ENCODE assay signal across 9 mouse cellular contexts in genomic region chr8:123117127-123117731, GRCm38 (mm10). TPM values are rescaled to one million over a fixed set of nuclear protein-coding genes. Genes with fewer than 3 reads are reported as not detected.
DNase-seq lines count a peak whose midpoint lies in the region; ATAC-seq lines count a peak whose summit lies in the region.
"Had no signal": no experiment of that assay in that cellular context is flagged by ENCODE, and none has a peak within 500 bp of the region (broad histone marks: within the 10 kb centered on the region; RNA-seq: fewer than 3 reads in every experiment).

Gene Cpne7 (plus strand): TSS chr8:123117374.

- 1% methylated on average over 50 of the region's 51 CpGs for WGBS in heart, embryonic 15.5 days
- under 1% methylated on average over 45 of the region's 51 CpGs for WGBS in embryonic facial prominence, embryonic 15.5 days
- WGBS in midbrain, embryonic 12.5 days, result under 1% methylated on average over 45 of the region's 51 CpGs

- H3K27me3 ChIP-seq in heart, embryonic 15.5 days, result peaks cover 59% of the 10 kb centered on the region
- H3K27me3 ChIP-seq in embryonic facial prominence, embryonic 15.5 days, result peaks cover 44% of the 10 kb centered on the region
- H3K27me3 ChIP-seq in midbrain, embryonic 12.5 days, result peaks cover 50% of the 10 kb centered on the region

- H3K9me3 ChIP-seq in heart, embryonic 15.5 days (replicated peaks), result no peaks in the 10 kb centered on the region
- H3K9me3 ChIP-seq in embryonic facial prominence, embryonic 15.5 days (replicated peaks), result no peaks in the 10 kb centered on the region
- H3K9me3 ChIP-seq in midbrain, embryonic 12.5 days, result no peaks in the 10 kb centered on the region

- peak within 1 kb of the TSS; percentile 31 for H3K9ac ChIP-seq in heart, embryonic 15.5 days
- peak within 1 kb of the TSS; percentile 15; the same call in 1 of the 2 replicates for H3K9ac ChIP-seq in embryonic facial prominence, embryonic 15.5 days
- peak within 1 kb of the TSS; percentile 43 for H3K9ac ChIP-seq in midbrain, embryonic 12.5 days (replicated peaks)

- intact Hi-C loops in heart, postnatal 36 days (cut with DNase I), result loop anchor here (10.0 kb wide), 1 partner anchor 168 kb away; no protein-coding TSS in a partner anchor

- H3K4me3 ChIP-seq in heart, embryonic 15.5 days, result peak within 1 kb of the TSS; percentile 50
- peak within 1 kb of the TSS; percentile 43 for H3K4me3 ChIP-seq in embryonic facial prominence, embryonic 15.5 days (replicated peaks)
- H3K4me3 ChIP-seq in midbrain, embryonic 12.5 days, result peak within 1 kb of the TSS; percentile 45
- H3K4me3 ChIP-seq: myocyte had no signal

- peak; percentile 50; the same call in 1 of the 2 replicates for ATAC-seq in heart, embryonic 15.5 days (replicated peaks; ENCODE audit: insufficient number of reproducible peaks, insufficient read depth, low FRiP score, low read depth)
- ATAC-seq in embryonic facial prominence, embryonic 15.5 days (ENCODE audit: insufficient number of reproducible peaks, low FRiP score, low TSS enrichment, low read depth), result no peak
- no peak; the same call in 1 of the 2 replicates for ATAC-seq in midbrain, embryonic 12.5 days (ENCODE audit: low FRiP score, low read depth)

- DNase-seq in heart, postnatal 36 days, result no peak
- peak; percentile 36 for DNase-seq in CD4-positive, CD25-positive, alpha-beta regulatory T cell, adult 2 months (ENCODE audit: low read depth, low spot score)
- no peak for DNase-seq in layer of hippocampus, postnatal 25 days (ENCODE audit: extremely low spot score in 1 of 2, low spot score in 1 of 2)
- no peak for DNase-seq in embryo, embryonic 10.5 days (ENCODE audit: low spot score)
- no peak for DNase-seq in embryo, embryonic 10 days (ENCODE audit: low spot score)

- no peak within 1 kb of the TSS for H3K27ac ChIP-seq in heart, embryonic 15.5 days
- H3K27ac ChIP-seq in embryonic facial prominence, embryonic 15.5 days (replicated peaks), result no peak within 1 kb of the TSS
- no peak within 1 kb of the TSS for H3K27ac ChIP-seq in midbrain, embryonic 12.5 days (replicated peaks)

- H3K4me2 ChIP-seq in heart, embryonic 15.5 days, result peak within 1 kb of the TSS; percentile 87
- peak within 1 kb of the TSS; percentile 75 for H3K4me2 ChIP-seq in embryonic facial prominence, embryonic 15.5 days (replicated peaks)
- peak within 1 kb of the TSS; percentile 74 for H3K4me2 ChIP-seq in midbrain, embryonic 12.5 days (replicated peaks)

- no peaks in the 10 kb centered on the region for H3K36me3 ChIP-seq in heart, embryonic 15.5 days
- H3K36me3 ChIP-seq in embryonic facial prominence, embryonic 15.5 days, result no peaks in the 10 kb centered on the region
- H3K36me3 ChIP-seq in midbrain, embryonic 12.5 days, result no peaks in the 10 kb centered on the region

- H3K4me1 ChIP-seq in heart, embryonic 15.5 days (replicated peaks), result peaks cover 22% of the 10 kb centered on the region
- peaks cover 28% of the 10 kb centered on the region for H3K4me1 ChIP-seq in embryonic facial prominence, embryonic 15.5 days
- H3K4me1 ChIP-seq in midbrain, embryonic 12.5 days, result peaks cover 14% of the 10 kb centered on the region

RNA-seq across cellular contexts. Expression of gene Cpne7, which starts in this region (rescaled TPM):
- polyA plus RNA-seq in heart, embryonic 15.5 days (2015; fragmentation: Nextera tagmentation; extraction: Ambion mirVana), result 0.18 and 0.25 TPM in 2 replicates
- under 1 TPM; 0.35 to 0.44 TPM for total RNA-seq in heart, postnatal 36 days (2021)
- polyA plus RNA-seq in embryonic facial prominence, embryonic 15.5 days (2015; fragmentation: Nextera tagmentation; extraction: Ambion mirVana), result 6.5 and 6.9 TPM in 2 replicates
- 100 to 1,000 TPM; 273 to 300 TPM for total RNA-seq in layer of hippocampus, postnatal 25 days (2021)
- polyA plus RNA-seq in midbrain, embryonic 12.5 days (2016; fragmentation: Nextera tagmentation; extraction: Ambion mirVana), result 0.45 and 0.60 TPM in 2 replicates

Comparison
In these comparisons a context has a peak if more than half of its experiments do, and no peak if none do; other contexts are left out.
1. RNA of gene Cpne7 (total RNA-seq): 273 to 300 TPM in layer of hippocampus, postnatal 25 days; 0.35 to 0.44 TPM in heart, postnatal 36 days; every median in the first group is over 100 times any median in the second.
2. Peak in ATAC-seq, H3K4me3 ChIP-seq, H3K9ac ChIP-seq and H3K4me2 ChIP-seq in heart, embryonic 15.5 days; RNA of the gene not detected or under 1 TPM.
3. Peak in every context shown above with its lines, with median percentiles within 50 percentile points of each other: H3K4me2 ChIP-seq, H3K4me3 ChIP-seq and H3K9ac ChIP-seq.